Mouse (Mus musculus) neural tube, embryonic 15.5 days (tissue): ENCODE measurements around the gene Cd96. TPM values are rescaled to one million over a fixed set of nuclear protein-coding genes. Genes with fewer than 3 reads are reported as not detected.

ENCODE experiments used
- ATAC-seq: fragments of 200-750 bp; cut with Nextera tagmentation; 2 replicates; pipeline ENCODE4 v1.8.0; 2017; ENCODE audit warnings: mild to moderate bottlenecking, moderate TSS enrichment, moderate library complexity; ENCODE audit not compliant: low FRiP score
- H3K27ac ChIP-seq: fragments of 300-500 bp; sonication (generic); replicated peaks from 2 replicates; pipeline ENCODE4 v1.5.1; 2015; ENCODE audit warnings: mild to moderate bottlenecking, inconsistent platforms
- H3K27me3 ChIP-seq: fragments of 300-500 bp; sonication (generic); replicated peaks from 2 replicates; pipeline ENCODE4 v1.6.1; 2015; ENCODE audit warnings: inconsistent platforms
- H3K36me3 ChIP-seq: fragments of 300-500 bp; sonication (generic); 2 replicates; pipeline ENCODE4 v1.6.1; 2015; ENCODE audit warnings: inconsistent platforms
- H3K4me1 ChIP-seq: fragments of 300-500 bp; sonication (generic); 2 replicates; pipeline ENCODE4 v1.6.1; 2015; ENCODE audit warnings: inconsistent platforms
- H3K4me2 ChIP-seq: fragments of 300-500 bp; sonication (generic); 2 replicates; pipeline ENCODE4 v1.6.1; 2015; ENCODE audit warnings: inconsistent platforms, mild to moderate bottlenecking, moderate library complexity
- H3K4me3 ChIP-seq: fragments of 300-500 bp; sonication (generic); replicated peaks from 2 replicates; pipeline ENCODE4 v1.5.1; 2015; ENCODE audit warnings: mild to moderate bottlenecking, inconsistent platforms
- H3K9ac ChIP-seq: fragments of 300-500 bp; sonication (generic); replicated peaks from 2 replicates; pipeline ENCODE4 v1.6.1; 2015; ENCODE audit warnings: mild to moderate bottlenecking, inconsistent platforms
- H3K9me3 ChIP-seq: fragments of 300-500 bp; sonication (generic); replicated peaks from 2 replicates; pipeline ENCODE4 v1.6.1; 2016; ENCODE audit warnings: inconsistent platforms
- WGBS: fragments of 180-500 bp; shearing (Covaris S2); methylation state at CpG from one replicate; pipeline ENCODE4 v1.1.7; 2015; ENCODE audit warnings: mixed read lengths; 5-methylcytosine and 5-hydroxymethylcytosine counted together
- polyA plus RNA-seq: library from polyadenylated mRNA; unstranded; fragments of >200 nt; fragmentation: Nextera tagmentation; extraction: Ambion mirVana; gene quantifications from 2 replicates; pipeline ENCODE4 v1.2.1, GENCODE M21; 2015

The Cd96 gene
- polyA plus RNA-seq, 1 experiment from 2014 or later, result 0.13 TPM

DNA sequence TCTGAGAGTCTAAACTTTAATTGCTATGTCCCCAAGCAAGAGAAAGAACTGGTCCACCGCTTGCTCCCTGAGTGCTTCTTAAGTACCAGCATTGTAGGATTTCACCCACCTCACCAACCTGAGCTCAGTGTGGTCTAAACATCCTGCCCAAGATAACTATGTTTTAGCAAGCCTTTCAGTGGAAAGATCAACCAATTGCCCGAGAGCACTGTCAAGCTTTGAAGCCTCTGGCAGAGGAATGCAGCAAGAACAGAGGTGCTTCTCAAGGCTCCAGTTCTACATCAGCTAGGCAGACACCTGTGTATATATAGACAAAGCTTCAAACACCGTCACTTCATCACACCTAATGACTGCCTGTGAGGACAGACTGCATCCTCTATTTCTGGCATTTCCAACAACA, 111.3 kb downstream of the Cd96 start:
- 61% methylated on average over 3 of the region's 3 CpGs for WGBS
- H3K4me1 ChIP-seq, result peaks cover 16% of the 10 kb centered on the region
- no peaks in the 10 kb centered on the region for H3K36me3 ChIP-seq

DNA sequence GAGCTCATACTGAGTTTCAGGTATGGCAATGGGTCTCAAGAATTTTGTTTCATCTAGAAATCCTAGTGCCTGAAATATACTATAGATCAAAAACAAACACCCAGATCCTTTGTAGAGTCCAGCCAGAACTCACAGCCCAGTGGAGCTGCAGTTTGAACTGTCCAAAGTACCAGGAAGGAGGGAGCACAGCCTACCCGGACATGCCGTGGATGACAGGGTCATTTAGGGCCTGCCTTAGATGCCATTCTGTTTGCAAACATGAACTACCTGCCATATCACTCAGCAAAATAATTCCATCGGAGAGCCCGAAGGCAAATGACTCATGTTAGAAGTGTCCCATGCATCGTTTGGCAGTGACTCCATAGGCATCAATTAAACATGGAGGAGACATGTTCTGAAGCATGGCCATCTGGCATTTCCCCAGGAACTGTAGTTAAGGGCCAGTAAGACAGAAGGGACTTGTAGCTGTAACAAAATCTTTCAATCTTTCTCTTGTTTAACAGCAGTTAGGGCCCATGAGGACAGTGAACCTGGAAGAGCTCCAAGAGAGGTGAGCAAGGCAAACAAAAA, 111.9 kb downstream of the Cd96 start:
- no peaks in the 10 kb centered on the region for H3K27me3 ChIP-seq
- peaks cover 16% of the 10 kb centered on the region for H3K4me1 ChIP-seq
- 0 out of 2 replicates have a peak overlapping the region, but pooled peaks have one; percentile 66 for H3K9ac ChIP-seq
- ATAC-seq, result no peak
- 67% methylated on average over 5 of the region's 5 CpGs for WGBS
- no peak overlapping the region for H3K27ac ChIP-seq
- H3K9me3 ChIP-seq, result no peaks in the 10 kb centered on the region
- no peaks in the 10 kb centered on the region for H3K36me3 ChIP-seq
- H3K4me3 ChIP-seq, result peak overlapping the region; percentile 74
- peak overlapping the region; percentile 82 for H3K4me2 ChIP-seq

More for the DNA sequence above, 111.3 kb downstream of the Cd96 start:
- no peak overlapping the region for H3K27ac ChIP-seq
- H3K9me3 ChIP-seq, result no peaks in the 10 kb centered on the region
- ATAC-seq, result no peak
- H3K27me3 ChIP-seq, result no peaks in the 10 kb centered on the region
- peak overlapping the region; percentile 74 for H3K4me3 ChIP-seq
- H3K9ac ChIP-seq, result peak overlapping the region; percentile 66; the same call in 1 of the 2 replicates
- peak overlapping the region; percentile 82 for H3K4me2 ChIP-seq

DNA sequence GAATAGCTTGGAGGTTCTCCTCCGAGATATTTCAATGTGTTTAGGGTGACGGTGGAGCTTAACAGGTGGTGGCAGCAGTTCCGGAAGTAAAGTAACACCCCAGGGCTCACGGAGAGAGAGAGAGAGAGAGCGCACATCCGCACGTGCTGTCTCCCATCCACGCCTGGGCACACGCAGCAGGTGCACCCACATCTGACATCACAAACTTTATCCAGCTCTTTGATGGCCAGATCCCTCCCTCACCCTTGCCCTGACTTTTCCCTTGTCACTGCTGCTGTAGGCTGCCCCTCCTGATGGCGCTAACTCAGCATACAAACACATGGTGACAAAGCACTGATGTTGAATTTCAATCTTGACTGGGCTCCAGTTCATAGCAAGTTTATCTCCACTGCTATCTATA, 113.8 kb downstream of the Cd96 start:
- Histone ChIP-seq H3K4me3 (no peak overlapping the region), H3K27me3 (no peaks in the 10 kb centered on the region), H3K27ac (no peak overlapping the region), H3K9me3 (no peaks in the 10 kb centered on the region), H3K4me1 (peaks cover 16% of the 10 kb centered on the region), H3K36me3 (no peaks in the 10 kb centered on the region), H3K9ac (no peak overlapping the region), H3K4me2 (no peak overlapping the region)
- no peak for ATAC-seq
- 86% methylated on average over 10 of the region's 10 CpGs for WGBS

DNA sequence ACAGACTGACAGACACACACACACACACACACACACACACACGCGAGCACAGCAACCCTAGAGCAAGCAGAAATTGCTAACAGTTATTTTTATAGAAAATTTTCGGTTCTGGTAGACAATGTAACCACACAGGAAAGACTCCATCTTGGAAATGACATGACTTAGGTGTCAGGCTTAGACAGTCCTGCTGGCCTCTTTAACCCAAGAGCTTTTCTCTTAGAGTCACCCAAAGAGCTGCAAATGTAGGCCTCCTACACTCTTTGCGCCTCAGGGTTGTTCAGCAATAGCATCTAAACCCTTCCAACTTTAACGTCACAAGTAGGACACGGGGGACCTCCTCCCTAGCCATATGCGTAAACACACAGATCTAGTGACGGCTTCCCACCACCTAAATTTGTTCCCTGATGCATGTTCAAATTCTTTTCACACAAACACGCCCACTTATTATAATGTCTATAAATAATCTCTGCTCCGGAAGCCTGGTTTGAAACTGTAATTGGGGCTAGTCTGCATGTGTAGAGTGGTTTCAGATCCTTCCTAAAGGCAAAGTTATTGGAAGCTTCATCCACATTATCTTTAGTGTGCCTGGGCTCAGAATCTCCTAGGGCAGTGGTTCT, 118.4 kb downstream of the Cd96 start:
- ATAC-seq, result no peak
- Histone ChIP-seq H3K4me2 (no peak overlapping the region), H3K36me3 (no peaks in the 10 kb centered on the region), H3K9me3 (no peaks in the 10 kb centered on the region), H3K27ac (no peak overlapping the region), H3K4me3 (no peak overlapping the region), H3K9ac (no peak overlapping the region), H3K4me1 (peaks cover 3% of the 10 kb centered on the region), H3K27me3 (no peaks in the 10 kb centered on the region)
- WGBS, result 84% methylated on average over 10 of the region's 10 CpGs

DNA sequence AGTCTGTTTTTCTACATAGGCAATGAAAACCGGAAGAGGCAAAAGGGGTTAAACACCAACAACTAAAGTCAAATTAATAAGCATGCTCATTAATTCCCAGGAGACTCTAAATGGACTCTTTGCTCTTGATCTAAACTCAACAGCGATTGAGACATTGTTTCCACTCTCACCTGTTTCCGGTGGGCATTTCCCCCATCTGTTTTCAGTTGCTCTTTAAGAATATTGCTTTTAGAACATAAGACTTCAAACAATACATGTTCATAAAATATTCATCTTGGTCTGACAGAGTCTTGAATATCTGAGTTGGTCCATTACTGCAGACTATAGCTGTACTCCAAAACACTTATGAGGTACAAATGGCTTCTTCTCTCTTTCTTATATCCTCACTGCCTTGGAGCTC, 119.1 kb downstream of the Cd96 start:
- Histone ChIP-seq H3K4me3 (no peak overlapping the region), H3K27ac (no peak overlapping the region), H3K9me3 (no peaks in the 10 kb centered on the region), H3K9ac (no peak overlapping the region), H3K4me2 (no peak overlapping the region), H3K4me1 (peaks cover 3% of the 10 kb centered on the region), H3K36me3 (no peaks in the 10 kb centered on the region), H3K27me3 (no peaks in the 10 kb centered on the region)
- 84% methylated on average over 3 of the region's 3 CpGs for whole genome bisulfite sequencing
- no peak for ATAC-seq

DNA sequence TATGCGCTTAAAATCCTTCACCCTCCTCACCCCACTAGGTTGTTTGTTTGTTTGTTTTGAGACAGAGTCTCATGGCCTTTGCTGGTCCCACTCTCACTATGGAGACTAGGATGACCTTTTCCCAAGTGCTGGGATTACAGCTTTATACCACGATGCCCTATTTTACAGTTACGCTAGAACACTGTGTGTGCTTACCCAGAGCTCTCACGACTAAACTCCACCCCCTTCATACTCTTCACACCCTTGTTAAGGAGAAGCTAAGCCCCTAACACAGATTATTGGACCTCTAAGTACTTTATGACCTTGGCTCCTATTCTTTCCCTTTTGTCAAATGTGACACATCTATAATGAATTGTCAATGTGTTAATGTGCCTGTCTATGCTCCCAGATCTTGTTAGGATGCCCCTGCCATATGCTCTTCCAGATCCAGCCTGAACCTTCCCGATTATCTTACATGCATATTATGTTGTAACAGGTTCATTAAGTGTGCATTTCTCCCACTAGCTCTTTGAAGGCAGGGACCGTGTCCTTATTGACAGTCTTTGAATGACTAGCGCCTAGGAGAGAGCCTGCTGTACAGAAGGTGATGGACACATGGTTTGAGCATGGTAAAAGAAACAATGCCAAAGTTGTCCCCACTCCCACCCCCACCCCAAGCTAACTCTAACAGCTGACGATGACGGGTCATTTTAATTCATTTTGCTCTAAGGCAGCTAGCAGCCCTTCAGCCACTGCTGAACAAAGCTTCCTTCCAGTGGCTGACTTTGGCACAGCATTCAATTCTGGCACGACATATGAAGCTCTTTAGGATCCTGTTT, 120.5 kb downstream of the Cd96 start:
- WGBS, result 25% methylated on average over 10 of the region's 10 CpGs
- ATAC-seq, result no peak
- H3K4me2 ChIP-seq, result no peak overlapping the region
- H3K36me3 ChIP-seq, result no peaks in the 10 kb centered on the region
- no peak overlapping the region for H3K27ac ChIP-seq
- peaks cover 3% of the 10 kb centered on the region for H3K4me1 ChIP-seq
- H3K9ac ChIP-seq, result no peak overlapping the region
- H3K9me3 ChIP-seq, result no peaks in the 10 kb centered on the region
- no peak overlapping the region for H3K4me3 ChIP-seq
- H3K27me3 ChIP-seq, result no peaks in the 10 kb centered on the region

DNA sequence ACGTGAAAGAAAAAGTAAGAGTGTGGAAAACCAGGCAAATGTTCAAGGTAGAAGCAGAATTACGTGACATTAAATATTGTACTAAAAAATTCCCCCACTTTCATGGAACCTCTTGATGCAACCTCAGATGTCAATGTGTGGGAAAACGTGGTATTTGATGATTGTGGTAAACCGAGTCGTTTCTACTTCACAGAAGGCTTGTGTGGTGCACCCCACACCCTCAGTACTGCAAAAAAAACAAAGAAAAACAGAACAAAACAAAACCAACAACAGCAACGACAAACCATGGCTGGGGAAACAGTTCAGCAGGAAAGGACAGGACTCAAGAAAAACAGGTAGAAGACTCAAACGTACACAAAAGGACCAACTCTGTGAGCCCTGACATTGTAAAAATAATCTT, 121.8 kb downstream of the Cd96 start:
- H3K9me3 ChIP-seq, result no peaks in the 10 kb centered on the region
- no peak for ATAC-seq
- H3K27ac ChIP-seq, result no peak overlapping the region
- H3K9ac ChIP-seq, result no peak overlapping the region
- WGBS, result 79% methylated on average over 7 of the region's 7 CpGs
- no peaks in the 10 kb centered on the region for H3K36me3 ChIP-seq
- H3K27me3 ChIP-seq, result no peaks in the 10 kb centered on the region
- peaks cover 3% of the 10 kb centered on the region for H3K4me1 ChIP-seq
- H3K4me3 ChIP-seq, result no peak overlapping the region
- H3K4me2 ChIP-seq, result no peak overlapping the region

DNA sequence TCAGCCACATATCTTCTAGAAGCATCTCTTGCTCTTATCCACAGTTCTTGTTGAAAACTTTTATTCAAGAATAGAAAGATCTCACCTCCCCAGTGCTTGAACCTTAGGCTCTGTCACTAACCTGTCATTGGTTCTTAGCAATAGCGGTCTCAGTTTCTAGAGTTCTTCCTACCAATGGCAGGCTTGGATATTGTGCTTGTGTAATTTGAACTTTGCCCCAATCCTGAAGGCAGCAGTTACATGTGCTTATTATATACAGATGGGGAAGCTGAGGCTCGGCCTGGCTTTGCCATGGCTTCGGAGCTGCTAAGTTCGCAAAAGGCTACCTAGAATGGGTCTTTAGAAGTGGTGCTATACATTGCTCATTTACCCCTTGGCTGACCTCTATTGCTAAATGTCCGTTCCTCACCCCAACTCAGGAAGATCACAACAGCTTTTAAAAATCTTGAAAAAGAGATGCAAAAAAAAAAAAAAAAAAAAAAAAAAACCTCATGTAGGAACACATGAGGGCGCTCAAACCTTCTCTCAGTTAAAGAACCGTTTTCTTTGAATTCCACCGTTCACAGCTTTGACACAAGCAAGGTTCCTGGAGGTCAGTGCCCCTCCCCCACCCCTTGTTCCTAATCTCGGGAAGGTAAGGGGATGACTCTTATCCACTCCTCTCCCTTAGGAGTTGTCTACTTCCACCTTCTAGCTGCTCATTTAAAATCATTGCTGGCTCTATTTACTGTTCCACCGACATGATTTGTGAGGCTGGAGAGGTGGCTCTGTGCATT, 129.0 kb downstream of the Cd96 start:
- WGBS, result 51% methylated on average over 10 of the region's 10 CpGs
- ATAC-seq, result no peak
- H3K27me3 ChIP-seq, result no peaks in the 10 kb centered on the region
- H3K4me2 ChIP-seq, result no peak overlapping the region
- H3K9ac ChIP-seq, result no peak overlapping the region
- H3K4me1 ChIP-seq, result no peaks in the 10 kb centered on the region
- no peak overlapping the region for H3K4me3 ChIP-seq
- no peaks in the 10 kb centered on the region for H3K36me3 ChIP-seq
- H3K27ac ChIP-seq, result no peak overlapping the region
- H3K9me3 ChIP-seq, result no peaks in the 10 kb centered on the region

DNA sequence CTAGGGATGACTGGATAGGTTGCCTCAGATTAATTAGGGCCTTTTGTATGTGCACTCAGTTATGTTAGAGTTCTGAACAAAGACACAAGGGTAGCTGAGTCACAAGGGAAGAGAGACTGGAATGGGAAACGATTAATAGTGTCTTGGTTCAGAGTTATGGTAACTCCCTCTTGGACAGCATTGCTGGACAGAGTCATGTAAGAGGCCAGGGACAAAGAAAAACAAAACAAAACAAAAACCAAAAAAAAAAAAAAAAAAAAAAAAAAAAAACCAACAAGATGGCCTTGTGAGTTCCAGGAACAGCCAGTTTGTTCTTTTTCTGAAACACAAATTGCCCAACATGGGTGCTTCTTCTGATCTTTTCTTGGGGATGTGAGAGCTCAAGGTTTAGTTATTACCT, 133.8 kb downstream of the Cd96 start:
- WGBS, result 58% methylated on average over 1 of the region's 1 CpGs
- Histone ChIP-seq H3K9me3 (no peaks in the 10 kb centered on the region), H3K4me3 (no peak overlapping the region), H3K4me1 (peaks cover 7% of the 10 kb centered on the region), H3K36me3 (no peaks in the 10 kb centered on the region), H3K4me2 (no peak overlapping the region), H3K27ac (no peak overlapping the region), H3K27me3 (no peaks in the 10 kb centered on the region), H3K9ac (no peak overlapping the region)
- no peak for ATAC-seq
